Mouse (Mus musculus) cerebellum, postnatal 4 days (tissue): ENCODE measurements around the gene Pml.

Experiments used
- DNase-seq, 2 experiments: peaks; one replicate each; pipeline ENCODE4 v3.0.0; 2022; ENCODE audit warnings: low spot score in 2 of 2, mixed read lengths in 1 of 2

Pml gene

GRCm38 (mm10) chr9:58234502-58235015 lies 15.0 kb downstream of the Pml start:
- DNase-seq, result no peak

- no peak for DNase-seq
Observed at GRCm38 (mm10) chr9:58232374-58232773, 17.2 kb downstream of the Pml start.

DNA sequence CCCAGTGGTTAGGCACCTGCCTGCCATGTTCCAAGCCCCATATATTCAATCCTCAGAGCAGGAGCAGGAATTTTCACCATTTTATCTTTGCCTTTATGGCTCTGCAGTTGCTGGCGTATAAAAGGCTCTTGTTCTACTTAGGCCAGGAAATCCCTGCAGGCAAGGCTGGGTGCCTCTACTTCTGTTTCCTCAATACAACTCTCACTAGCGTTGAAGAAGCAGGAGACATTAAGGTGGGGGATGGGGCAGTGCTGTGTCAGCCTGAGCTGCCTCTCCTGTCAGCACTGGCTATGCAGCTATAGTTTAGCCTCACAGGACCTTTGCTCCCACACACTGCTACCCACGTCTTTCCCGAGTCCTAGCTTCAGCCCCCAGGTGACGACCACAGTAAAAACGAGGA lies 17.8 kb downstream of the Pml start:
- DNase-seq, result no peak

GRCm38 (mm10) chr9:58228777-58229466 lies 20.7 kb downstream of the Pml start:
- no peak for DNase-seq

DNA sequence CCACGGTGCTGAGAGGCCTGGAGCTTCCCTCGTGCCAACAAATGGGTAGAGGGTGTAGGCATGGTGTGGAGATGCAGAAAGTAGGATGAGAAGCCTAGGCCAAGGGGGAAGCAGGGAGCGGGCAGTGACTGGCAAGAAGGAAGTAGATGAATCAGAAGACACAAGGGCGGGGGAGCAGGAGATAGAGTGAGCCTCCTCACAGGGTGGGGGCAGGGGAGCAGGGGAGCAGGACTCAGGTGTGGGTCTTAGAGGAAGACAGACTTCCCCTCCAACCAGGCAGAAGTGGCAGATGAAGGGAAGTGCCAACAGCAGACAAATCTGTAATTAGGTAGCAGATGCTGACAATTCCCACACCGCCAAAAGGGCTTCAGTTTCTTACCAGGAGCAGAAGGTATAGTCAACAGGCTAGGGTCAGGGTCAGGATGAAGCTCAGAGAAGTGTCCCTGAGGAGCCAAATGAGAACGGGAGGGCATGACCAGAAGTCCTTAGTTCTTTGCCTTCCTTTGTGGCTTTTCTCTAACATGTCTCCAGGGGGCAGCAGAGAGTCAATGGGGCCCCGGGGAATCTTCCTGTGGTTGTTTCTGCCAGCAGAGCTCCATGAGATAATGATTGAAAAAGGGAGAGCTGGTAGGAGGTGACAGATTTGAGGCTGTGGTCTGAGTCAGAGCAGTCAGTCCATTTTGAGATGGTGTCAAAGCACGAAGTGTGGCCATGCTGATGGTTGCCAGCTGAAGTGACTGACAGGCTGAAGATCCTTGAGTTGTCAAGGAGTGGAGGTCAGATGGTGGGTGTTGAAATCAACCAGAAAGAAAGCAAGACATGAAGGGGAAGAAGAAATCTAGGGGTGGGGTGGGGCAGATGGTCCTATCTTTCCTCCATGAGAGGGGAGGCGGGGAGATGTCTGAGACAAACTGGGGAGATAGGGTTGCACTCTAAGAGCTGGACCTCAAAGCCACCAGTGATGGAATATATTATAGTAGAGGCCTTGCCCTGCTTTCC lies 23.4 kb downstream of the Pml start:
- DNase-seq, result peak in 1 of 2 experiments; percentile 42

GRCm38 (mm10) chr9:58224356-58224755 lies 25.2 kb downstream of the Pml start:
- DNase-seq, result no peak

DNA sequence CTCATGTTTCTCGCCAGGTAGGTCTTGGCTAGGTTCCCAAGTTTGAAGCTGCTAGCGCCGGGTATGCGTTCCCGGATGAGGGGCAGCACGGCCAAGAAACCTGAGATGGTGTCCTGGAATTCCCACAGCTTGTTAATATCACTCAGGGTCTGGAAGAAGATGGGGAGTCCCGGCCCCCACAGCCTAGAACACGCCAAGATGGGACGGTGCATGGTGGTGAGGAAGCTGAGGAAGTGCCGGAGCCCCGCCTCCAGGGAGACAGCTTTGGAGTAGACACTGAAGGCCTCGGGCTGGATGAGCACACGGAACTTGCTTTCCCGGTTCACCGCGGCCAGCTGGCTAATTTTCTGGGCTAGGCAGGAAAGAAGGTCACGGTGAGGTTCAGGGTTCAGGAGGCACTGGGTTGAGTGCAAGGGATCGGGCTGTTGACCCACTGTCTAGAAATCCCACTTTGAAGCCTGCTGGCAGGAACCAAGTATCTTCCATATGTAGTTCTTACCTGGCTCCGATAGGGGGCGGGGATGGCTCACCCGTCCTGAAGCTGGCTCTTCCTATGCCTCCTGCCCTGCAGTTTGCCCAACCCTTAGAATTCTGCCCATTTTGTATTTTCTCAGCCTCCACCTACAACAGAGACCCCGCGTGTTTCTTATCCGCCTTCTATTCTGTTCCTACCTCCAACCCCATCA lies 29.2 kb downstream of the Pml start:
- peak in 1 of 2 experiments; percentile 45 for DNase-seq

DNA sequence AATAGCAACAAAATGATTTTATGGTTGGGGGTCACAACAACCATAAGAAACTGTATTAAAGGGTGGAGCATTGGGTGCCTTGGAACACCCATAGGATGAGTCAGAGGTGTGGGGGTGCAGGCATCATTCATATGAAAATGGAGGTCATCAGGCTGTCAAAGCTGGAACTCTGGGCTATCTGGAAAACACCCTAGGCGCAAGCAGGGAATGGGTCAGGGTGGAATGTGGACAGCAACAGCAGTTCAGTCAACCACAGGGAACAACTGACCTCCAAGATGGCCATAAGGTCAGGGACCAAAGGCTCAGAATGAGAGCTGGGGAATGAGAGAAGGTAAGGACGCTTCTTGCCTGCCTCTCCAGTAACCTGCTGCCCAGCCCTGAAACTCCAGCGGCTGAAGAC lies 31.0 kb downstream of the Pml start:
- DNase-seq, result no peak

DNA sequence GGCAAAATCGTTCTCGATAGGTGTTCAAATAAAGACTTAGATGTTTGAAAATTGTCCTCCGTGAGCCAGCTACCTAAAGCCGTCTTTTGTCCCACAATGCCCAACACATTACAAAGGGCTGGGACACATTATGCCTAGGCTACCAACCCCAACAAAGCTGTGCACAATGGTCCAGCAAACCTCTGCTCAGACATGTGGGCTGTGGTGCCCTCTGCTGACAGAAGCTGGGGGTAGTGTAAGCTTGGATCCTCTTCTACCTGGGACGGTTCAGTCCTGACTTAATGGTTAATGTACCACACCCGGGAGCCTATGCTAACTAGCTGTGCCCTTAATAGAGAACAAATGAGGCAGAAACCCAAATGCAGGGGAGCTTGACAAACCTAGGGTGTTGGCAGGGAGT lies 33.2 kb downstream of the Pml start:
- DNase-seq, result peak in 1 of 2 experiments; percentile 66

DNA sequence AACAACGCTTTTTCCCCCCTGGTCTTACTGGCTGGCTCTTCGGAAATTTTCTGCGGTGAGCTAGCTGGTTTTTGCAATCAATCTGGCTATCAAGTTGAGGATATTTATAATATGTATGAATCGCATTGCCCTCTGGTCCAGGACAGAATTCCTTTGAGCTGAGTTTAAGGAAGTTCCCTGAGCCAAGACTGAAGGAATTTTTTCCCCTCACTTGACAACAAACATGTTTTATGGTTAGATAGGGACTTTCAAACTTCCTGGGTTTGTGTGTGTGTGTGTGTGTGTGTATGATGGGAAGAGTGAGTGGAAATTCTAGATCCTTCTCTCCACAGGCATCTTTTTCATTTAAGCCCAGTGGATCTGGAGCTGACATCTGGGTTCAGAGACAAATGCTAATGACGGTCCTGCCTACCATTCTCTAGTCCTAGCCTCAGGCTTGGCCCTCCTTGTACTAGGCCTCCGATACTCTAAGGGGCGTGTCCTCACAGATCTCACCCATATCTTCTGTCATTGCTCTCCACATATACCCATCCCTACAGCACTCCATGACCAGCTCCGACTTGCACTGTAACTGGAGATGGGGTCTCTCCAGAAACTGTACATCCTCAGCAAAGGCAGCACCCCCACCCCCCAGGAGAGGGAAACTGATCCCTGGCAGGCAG lies 34.9 kb downstream of the Pml start:
- no peak for DNase-seq

- DNase-seq, result no peak
Observed at GRCm38 (mm10) chr9:58213865-58214264, 35.7 kb downstream of the Pml start.

- DNase-seq, result no peak
Observed at GRCm38 (mm10) chr9:58213377-58213776, 36.2 kb downstream of the Pml start.

DNA sequence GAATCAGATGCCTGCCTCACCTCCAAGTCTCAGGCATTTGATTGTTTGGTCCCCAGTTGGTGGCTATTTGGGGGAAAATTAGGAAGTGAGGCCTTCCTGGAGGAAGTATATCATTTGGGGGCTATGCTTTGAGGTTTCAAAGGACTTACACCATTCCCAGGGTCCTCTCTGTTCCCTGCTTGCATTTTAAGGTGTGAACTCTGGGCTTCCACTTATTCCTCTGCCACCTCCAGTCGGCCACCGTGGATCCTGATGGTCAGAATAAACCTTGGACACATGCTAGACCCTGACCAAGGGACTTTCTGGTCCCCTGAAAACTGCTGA lies 39.3 kb downstream of the Pml start:
- no peak for DNase-seq

DNA sequence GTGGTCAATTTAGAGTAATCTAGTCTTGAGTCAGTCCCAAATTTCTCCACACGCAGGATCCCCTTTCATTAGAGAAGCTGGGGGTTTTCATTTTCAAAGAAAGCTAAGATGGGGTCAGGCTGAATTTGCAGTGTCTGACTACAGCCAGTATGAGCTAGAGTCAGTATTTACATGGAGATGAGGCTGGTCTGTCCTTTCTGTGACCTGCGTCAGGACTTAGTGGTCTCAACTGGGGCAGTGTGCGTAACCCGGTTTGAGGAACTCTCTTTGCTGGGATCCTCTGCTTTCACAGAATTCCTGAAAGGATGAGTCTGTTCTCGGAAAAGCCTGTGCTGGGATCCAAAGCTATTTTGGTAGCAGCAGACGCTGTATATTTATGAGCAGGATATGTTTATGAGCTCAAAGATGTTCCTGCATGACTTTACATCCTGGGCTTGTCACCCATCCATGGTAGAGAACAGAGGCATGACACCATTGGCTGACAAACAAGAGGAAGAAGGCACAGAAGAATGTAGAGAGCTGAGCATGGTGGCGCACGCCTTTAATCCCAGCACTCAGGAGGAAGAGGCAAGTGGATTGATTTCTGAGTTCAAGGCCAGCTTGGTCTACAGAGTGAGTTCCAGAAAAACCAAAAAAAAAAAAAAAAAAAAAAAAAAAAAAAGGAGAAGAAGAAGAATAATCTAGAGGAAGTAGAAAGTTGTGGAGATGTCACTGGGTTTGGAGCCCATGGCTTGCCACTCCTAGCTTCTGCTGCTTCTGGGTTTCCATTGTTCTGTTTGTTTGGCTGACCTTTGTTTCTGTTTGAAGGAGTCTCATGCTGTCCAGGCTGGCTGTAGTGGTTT lies 39.9 kb downstream of the Pml start:
- DNase-seq, result no peak

DNA sequence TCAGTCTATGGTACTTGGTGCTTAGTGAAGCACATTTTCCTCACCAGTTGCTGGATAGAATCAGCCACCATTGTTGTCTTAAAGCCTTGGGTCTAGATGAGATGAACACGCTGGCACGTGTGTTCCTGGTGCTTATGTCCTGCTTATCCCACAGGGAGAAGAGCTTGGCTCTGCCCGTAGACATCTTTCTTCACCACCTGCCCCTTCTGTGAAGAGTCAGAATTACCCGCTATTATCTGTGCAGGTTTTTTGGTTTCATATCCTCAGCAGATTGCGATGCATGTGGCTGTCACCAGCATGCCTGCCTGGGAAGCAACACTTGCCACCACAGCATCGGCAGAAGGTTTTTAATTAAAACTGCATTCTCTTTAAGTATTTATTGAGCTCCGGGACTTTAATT lies 43.6 kb downstream of the Pml start:
- no peak for DNase-seq

GRCm38 (mm10) chr9:58204448-58205000 lies 45.1 kb downstream of the Pml start:
- DNase-seq, result peak; percentile 94 to 97

DNA sequence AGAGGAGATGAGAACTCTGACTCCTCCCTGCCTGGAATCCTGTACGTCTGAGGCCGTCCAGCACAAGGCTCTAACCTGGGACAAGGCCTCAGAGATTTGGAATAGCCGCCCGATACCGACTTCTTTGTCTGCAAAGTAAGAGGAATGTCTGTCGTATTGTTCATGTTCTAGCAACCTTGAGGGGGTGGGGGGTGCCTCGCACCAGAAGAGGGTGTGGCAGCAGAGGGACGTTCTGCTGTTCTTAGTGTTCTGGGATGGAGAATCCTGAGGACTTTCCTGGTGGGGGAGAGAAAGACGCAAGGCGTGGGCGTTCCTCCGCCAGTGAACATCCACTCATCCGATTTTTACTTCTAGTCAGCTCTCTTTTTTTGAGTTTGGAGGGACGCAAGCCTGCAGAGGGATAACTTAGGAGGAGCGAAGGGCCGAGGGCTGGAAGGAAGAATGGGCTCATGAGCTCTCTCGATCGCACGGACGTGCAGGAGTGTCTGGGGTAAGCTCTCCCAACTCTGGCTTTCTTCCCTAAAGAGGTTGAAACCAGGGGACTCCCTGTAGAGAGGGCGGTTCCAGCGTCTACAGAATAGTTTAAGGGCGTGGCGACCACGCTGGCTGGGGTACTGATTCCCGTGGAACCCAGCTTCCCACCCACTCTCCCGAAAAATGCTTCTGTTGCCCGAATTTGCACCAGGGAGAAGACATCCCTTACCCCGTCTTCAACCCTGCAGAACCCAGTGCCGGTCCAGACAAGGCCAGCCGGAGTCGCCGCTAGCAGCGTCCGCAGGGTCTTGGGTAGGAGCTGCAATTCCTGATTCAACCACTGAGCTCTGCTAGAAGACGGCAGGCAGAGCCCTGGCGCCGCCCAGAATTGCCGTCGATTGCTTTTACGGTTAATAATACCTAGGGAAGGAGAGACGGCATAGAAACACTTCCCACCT lies 45.8 kb downstream of the Pml start, which contains the start of the genes Islr and Islr2:
TSS of gene Islr (minus strand) at position 791 of the 932 bp plus-strand sequence.
TSS of gene Islr2 (minus strand) at position 804 of the 932 bp plus-strand sequence.
- peak in 1 of 2 experiments; percentile 75 for DNase-seq

- DNase-seq, result peak in 1 of 2 experiments; percentile 37
Observed at GRCm38 (mm10) chr9:58202676-58203453, 46.7 kb downstream of the Pml start.
